Mouse (Mus musculus) heart, postnatal 0 days (tissue): ENCODE results near the gene Atp6v1f.

ENCODE experiments used
- CTCF ChIP-seq: IDR thresholded peaks from 2 replicates; pipeline ENCODE4 v1.5.1; 2016; ENCODE audit warnings: antibody characterized with exemption, control low read depth, low read depth
- EP300 ChIP-seq: IDR thresholded peaks from 2 replicates; pipeline ENCODE4 v1.6.1; 2016; ENCODE audit warnings: antibody characterized with exemption, low read depth

- no peak for TF ChIP-seq CTCF
- TF ChIP-seq EP300, result no peak
Measured at GRCm38 (mm10) chr6:29432156-29432555, 35.4 kb upstream of the Atp6v1f start.
